Mouse (Mus musculus): ENCODE measurements around the gene 4921504E06Rik. TPM values are rescaled to one million over a fixed set of nuclear protein-coding genes. Genes with fewer than 3 reads are reported as not detected.

4921504E06Rik gene
- not detected in 2 replicates for polyA plus RNA-seq (2021; fragmentation: Nextera tagmentation)
- long read RNA-seq, experiment 1 = 0 reads
- long read RNA-seq, experiment 2 = 0 reads

GRCm38 (mm10) chr2:19553821-19554592, at the start of gene 4921504E06Rik:
Gene 4921504E06Rik (minus strand): TSS chr2:19553914.

DNA sequence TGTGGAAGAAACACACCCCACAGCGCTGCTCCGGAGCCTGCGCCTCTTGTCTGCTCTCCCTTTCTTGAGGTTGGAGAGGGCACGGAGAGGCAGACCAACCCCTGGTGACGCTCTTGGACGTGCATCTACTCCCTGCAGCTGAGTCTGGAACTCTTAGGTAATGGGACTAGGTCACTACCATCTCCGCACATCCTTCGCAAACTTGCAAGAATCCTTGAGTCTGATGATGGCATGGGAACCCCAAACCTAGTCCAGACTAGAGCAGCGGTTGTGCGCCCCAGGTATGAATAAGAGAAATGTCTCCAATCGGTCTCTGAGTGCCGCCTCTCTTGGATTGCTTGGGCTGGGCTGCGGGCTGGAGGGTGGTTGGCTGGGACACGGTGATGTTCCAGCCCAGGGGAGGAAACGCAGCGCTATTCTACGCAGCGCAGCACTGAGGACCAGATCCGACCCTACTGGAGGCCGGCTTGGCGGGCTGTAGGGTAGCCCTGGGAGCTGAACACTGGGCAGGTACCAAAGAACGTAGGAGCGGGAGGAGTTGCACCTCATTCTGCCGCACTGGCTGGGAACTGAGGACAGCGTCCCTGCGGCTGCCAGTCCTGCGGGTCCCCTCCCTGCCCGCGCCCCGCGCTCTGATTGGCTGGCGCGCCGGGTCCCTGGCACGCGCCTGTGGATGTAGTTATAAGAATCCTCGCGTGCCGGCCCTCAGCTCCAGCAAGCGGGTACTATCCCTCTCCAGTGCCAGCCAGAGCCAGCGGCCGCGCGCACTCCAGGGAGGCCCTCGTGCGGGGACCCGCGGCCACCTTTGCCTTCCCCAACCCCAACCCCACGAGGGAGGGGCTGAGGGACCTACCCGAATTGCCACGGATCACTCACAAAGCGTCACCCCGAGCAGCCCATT, 108.5 kb downstream of the 4921504E06Rik start, which contains the start of gene Ptf1a:
Ptf1a (plus strand) TSS at position 733 of the 901 bp plus-strand sequence.

Other genes starting within 250 kb of the 4921504E06Rik start
- gene Msrb2, start 182.5 kb downstream of the 4921504E06Rik start, polyA plus RNA-seq (2021; fragmentation: Nextera tagmentation) = 58.6 and 63.7 TPM in 2 replicates
- gene Ptf1a, start 108.3 kb downstream of the 4921504E06Rik start, polyA plus RNA-seq (2021; fragmentation: Nextera tagmentation) = not detected in 2 replicates
- gene Otud1, start 103.8 kb upstream of the 4921504E06Rik start, polyA plus RNA-seq (2021; fragmentation: Nextera tagmentation) = 2.1 and 2.3 TPM in 2 replicates